Mouse (Mus musculus) adrenal gland, postnatal 0 days (tissue): ENCODE measurements around the gene Liph. TPM values are rescaled to one million over a fixed set of nuclear protein-coding genes. Genes with fewer than 3 reads are reported as not detected.

Experiments
- polyA plus RNA-seq: library from polyadenylated mRNA; unstranded; fragments of >200 nt; fragmentation: Nextera tagmentation; extraction: Ambion mirVana; gene quantifications from 2 replicates; pipeline ENCODE4 v1.2.1, GENCODE M21; 2015

Gene Liph
- polyA plus RNA-seq: 0.76 and 2.0 TPM in 2 replicates

GRCm38 (mm10) chr16:21995304-21995703, at the start of gene Liph:
Liph (minus strand) TSS chr16:21995663.

GRCm38 (mm10) chr16:22009099-22009584, 13.7 kb upstream of the Liph start, which contains the start of gene Senp2:
Senp2 (plus strand) TSS chr16:22009484.

GRCm38 (mm10) chr16:21946761-21947715, 48.4 kb downstream of the Liph start, which contains the start of gene Tmem41a:
Tmem41a (minus strand) TSS chr16:21947552.

Other genes starting within 250 kb of the Liph start
- gene Ehhadh, start 207.9 kb downstream of the Liph start, polyA plus RNA-seq: 10.7 and 11.0 TPM in 2 replicates
- gene Map3k13, start 201.3 kb downstream of the Liph start, polyA plus RNA-seq: 0.43 and 0.68 TPM in 2 replicates
- gene Tmem41a, start 48.1 kb downstream of the Liph start, polyA plus RNA-seq: 36.0 and 48.5 TPM in 2 replicates
- 16.8 and 24.8 TPM in 2 replicates for gene Senp2, start 13.8 kb upstream of the Liph start, polyA plus RNA-seq
- 28.8 and 32.4 TPM in 2 replicates for gene Igf2bp2, start 167.6 kb upstream of the Liph start, polyA plus RNA-seq